Mouse (Mus musculus) frontal cortex, postnatal 14 days (tissue): ENCODE results near the gene Olfr522.

Experiments used
- DNase-seq, 2 experiments: peaks; one replicate each; pipeline ENCODE4 v3.0.0; 2022; ENCODE audit warnings: low spot score in 2 of 2

Gene Olfr522

DNA sequence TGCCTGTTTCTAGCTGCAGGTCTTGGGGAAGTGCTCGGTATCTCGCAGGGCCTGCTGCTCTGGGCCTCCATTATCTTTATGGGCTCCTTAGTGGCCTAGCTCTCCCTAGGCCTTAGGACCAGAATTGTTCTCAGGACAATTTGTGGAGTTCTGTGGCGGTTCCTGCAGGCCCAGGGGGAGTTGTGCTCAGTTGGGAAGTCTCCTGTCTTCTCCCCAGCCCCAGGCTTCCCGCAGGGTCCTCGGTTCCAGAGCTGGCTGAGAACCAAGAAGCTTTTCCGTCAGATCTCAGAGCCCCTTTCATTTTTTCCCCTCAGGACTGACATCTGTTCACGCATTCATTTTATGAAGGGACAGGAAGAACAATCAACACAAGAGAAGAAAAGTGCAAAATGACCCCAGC lies at the start of gene Olfr522:
TSS of gene Olfr522 (minus strand) at position 101 of the 400 bp plus-strand sequence.
- no peak for DNase-seq

DNA sequence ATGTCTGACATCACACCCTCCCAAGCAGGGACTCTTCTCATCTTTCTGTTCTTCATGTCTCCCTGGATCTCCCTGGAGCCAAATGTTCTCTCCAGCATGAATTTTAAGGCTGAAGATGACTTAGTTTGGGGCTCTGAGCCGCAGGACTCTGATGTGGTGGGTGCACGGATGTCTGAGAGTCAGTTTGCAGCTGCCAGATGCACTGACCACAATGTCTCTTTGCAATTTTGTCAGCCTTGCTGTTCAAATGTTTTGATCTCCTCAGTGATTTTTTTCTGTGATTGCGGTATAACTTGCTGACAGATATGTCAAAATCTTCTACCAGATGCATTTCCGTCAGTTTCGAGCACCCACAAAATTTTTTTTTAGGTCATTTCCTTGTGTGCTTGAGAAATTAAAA lies 49.3 kb upstream of the Olfr522 start:
- no peak for DNase-seq

DNA sequence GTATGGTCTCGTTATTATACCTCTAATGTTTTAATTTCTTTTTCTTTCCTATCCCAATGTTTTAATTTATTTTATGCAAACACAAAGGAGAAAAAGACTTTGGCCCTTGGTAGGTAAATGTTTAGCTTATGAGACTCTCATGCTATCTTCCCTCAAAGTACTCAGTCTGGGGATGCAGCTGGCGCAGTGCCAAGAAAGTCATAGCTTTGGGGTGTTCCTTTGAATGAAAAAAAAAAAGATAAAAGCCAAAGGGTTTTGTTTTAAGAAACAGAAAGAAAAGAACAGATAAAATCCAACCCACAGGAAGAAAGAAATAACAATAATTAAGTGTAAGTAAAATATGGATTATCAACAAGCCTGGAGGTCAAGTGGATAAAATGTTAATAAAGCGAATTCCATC lies 44.1 kb upstream of the Olfr522 start:
- no peak for DNase-seq

DNA sequence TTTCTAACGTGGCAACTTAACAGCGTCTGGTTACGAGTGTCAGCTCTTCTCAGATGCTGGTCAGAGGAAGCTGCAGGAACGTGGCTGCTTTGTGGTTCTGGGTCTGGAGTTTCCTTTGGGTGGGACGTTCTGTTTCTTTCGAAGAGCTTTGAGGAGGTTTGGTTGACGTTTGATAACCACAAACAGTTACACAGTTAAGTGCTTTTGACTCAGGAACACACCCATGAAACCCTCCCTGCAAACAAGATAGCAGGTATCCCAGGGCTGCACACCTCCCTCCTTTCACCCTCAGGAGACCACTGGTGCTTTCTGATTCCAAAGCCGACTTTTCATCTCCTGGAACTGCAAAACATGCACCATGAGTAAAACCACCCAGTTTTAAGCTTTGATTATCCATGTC lies 43.6 kb upstream of the Olfr522 start:
- no peak for DNase-seq

DNA sequence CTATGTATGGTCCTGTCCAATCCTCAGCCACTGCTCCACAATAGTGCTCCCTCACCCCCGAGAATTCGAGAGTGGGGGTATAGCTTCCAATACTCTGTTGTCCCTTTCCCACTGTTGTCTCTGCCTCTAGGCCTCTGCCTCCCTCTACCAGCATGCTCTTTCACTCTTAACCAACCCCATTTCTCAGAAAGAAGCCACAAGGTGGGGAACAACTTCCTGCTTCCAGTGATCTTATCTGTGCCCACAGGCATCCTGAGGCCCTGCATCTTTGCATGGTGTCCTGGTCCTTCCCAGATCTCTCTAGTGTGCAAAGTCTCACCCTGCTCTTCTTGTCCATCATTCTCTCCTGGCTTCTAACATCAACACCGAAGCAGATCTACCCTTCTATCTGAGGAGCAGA lies 42.3 kb upstream of the Olfr522 start:
- DNase-seq: no peak

DNA sequence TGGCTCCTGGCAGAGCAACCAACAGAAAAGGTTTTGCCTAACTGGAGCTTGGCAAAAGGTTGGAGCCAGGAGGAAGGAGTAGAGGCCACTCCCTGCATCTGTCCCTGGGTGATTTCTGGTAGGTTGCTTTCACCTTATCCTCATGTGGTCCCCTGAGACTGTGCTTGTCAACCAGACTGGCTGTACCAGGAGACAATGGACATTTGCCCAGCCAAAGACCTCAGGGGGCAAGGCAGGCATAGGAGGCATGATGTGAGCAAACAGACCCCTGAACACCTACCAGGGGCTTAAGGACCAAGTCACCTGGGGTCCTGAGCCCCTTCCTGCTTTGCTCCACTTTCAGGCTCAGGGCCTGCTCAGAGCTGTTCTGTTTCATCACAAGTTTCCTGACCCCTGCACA lies 41.3 kb upstream of the Olfr522 start, which contains the start of gene Olfr524:
TSS of gene Olfr524 (minus strand) at position 101 of the 400 bp plus-strand sequence.
- DNase-seq: no peak

DNA sequence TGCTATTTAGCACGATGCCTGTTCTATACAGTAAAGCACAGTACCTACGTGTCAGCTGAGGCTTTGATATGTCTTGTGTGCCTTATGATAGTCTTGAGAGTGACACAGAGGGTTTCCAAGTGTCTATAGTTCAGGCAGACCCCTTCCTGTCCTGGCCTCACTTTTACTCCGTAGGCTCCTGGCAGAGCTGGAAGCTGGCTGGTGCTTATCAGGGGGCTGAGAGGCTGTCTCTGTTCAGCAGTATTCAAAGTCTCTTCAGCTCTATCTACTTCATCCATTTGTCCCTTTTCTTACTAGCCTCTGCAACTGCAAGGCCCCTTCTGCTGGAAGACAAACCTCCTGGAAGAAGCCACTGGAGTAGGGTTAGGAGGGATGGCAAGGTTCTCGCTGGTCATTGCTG lies 36.5 kb upstream of the Olfr522 start:
- no peak for DNase-seq

DNA sequence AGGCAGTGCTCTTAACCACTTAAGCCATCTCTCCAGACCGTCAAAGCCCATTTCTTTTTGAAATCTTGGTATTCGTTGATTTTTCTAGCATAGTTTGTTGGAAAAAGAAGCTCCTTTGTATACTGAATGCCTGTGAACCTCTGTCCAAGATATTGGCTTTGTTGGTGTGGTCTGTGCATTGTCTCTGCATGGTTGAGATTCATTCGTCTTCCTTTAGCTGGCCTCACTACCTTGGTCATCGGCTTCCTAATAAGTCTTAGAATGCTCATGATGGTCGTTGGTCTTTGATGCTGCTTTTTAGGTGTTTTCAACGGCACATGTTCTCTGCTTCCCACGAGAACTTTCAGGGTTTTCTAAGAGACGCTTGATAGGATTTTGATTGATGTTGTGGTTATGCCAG lies 31.4 kb upstream of the Olfr522 start:
- DNase-seq: no peak

DNA sequence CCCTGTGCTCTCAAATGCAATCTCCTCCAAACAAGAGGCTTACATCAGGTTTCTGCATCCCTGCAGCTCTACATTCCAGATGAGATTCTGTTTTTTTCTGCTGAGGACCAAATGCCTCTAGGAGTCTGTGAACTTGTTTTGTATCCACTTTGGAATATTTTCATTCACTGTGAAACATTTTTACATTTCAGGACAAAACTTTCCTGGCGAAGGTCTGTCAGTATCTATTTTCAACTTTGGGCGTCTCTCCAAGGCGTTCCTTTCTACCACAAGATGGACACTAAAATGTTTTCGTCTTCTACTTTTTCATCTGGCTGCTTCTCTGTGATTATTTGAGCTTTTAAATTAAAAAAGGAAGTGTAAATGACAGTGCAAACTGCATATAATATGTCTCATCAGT lies 29.5 kb upstream of the Olfr522 start:
- no peak for DNase-seq

DNA sequence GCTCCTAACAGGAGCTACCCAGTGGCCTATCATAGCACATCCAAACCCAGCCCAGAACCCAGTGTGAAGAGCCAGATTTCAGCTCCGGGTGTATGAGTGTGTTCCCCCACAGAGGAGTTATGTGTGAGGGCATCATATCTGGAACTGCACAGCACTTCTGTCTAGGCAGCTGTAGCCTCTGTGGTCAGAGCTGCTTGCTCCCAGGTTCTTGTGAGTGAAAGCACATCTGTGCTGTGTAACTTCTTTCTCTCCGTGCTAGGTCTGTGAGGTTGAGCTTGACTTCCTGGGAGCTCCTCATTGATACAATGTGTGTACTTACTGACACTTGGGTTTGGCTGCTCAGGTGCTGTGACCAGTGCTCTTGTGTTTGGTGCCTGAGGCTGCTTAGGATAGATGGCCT lies 28.3 kb upstream of the Olfr522 start:
- no peak for DNase-seq

DNA sequence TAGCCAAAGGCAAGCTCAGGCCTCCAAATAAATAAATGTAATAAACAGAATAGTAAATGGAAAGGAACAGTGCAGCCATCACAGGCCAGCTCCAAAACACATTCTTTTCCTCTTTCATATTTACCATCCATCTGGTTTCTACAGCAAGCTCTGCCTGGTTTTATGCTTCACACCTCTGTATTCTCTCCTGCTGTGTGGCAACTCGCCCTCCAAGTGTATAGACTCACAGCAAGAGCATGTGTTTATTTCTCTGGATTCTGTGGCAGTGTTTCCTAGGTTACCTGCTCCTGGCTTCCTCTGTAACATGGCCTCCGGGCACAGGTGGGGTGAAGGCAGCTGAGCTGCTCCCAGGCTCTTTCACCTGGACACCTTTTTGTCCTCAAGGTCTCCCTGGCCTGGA lies 27.9 kb upstream of the Olfr522 start:
- DNase-seq: no peak

DNA sequence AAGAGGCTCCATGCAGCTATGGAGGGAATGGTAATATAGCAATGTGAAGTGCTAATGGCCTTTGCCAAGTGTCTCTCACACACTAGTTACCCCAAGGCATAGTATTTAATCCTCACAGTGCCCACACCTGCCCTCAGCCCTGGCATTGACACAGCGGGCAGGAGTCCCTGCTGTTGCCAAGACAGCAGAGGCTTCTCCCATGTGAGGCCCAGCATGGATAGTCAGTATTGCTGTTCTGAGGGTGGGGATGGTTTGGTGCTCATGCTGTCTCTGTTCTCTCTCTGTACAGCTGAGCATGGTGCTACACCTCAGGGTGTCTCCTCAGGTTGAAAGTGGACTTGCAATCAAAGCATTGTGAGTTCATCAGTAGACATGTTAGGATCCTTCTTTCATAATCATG lies 25.9 kb upstream of the Olfr522 start:
- no peak for DNase-seq

DNA sequence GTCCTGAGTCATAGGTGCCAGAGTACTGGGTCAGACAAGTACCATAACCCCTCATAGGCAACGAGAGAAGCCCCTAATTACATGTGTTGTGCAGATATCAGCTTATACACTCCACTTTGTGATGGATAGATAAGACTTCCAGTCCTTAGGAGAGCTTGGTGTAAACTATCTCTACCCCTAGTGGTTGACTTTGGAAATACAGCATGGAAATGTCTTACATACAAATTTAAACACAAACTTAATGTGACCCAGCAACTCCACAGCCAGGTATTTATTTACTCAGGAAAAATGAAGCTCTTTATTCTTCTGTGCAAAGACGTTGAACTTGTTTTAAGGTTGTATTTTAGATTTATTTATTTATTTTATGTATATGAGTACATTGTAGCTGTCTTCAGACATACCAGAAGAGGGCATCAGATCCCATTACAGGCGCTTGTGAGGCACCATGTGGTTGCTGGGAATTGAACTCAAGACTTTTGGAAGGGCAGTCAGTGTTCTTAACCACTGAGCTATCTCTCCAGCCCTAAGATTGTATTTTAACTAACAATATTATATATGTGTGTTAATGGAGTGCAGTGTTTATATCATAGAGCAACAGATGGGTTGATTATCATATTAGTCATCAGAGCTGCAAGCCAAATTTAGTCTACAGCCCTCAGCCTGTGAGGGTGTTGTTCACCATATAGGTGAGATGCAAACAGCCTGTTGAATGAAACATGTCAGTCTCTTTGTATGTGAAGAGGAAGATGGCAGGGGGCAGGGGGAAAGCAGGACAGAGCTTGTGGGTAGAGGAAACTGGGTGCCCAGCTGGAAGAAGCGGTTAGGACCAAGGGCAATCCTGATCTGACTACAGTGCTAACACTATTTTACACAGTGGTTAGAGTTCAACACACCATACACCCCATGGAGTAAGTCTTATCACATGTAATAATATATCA lies 24.1 kb upstream of the Olfr522 start:
- no peak for DNase-seq

DNA sequence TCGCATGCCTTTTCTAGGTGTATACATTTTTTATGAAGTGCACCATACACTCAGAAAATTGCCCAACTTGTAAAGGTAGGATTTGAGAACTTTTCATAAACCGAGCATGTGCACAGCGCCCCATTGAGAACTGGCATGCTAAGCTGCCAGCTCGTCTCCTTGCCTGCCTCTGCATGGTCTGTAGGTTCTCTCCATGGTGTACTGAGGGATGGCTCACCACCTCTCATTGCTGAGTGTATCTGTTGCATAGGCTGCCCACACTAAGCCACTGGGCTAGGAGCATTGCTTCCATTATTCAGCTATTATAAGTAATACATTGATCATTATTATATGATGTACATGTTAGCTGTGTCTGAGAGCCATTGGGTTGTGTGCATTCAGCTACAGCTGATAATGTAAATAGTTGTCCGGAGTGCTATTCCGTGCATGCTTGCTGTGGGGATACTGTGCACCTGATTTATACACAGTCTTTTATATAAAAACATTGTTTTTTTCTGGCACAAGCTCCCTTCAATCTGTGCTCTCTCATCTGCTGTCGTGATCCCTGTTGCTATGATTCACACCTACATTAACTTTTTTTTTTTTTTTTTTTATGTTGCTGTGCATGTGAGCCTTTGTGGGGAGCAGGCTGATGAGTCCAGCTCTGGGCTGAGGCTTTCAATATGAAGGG lies 23.3 kb upstream of the Olfr522 start:
- no peak for DNase-seq

DNA sequence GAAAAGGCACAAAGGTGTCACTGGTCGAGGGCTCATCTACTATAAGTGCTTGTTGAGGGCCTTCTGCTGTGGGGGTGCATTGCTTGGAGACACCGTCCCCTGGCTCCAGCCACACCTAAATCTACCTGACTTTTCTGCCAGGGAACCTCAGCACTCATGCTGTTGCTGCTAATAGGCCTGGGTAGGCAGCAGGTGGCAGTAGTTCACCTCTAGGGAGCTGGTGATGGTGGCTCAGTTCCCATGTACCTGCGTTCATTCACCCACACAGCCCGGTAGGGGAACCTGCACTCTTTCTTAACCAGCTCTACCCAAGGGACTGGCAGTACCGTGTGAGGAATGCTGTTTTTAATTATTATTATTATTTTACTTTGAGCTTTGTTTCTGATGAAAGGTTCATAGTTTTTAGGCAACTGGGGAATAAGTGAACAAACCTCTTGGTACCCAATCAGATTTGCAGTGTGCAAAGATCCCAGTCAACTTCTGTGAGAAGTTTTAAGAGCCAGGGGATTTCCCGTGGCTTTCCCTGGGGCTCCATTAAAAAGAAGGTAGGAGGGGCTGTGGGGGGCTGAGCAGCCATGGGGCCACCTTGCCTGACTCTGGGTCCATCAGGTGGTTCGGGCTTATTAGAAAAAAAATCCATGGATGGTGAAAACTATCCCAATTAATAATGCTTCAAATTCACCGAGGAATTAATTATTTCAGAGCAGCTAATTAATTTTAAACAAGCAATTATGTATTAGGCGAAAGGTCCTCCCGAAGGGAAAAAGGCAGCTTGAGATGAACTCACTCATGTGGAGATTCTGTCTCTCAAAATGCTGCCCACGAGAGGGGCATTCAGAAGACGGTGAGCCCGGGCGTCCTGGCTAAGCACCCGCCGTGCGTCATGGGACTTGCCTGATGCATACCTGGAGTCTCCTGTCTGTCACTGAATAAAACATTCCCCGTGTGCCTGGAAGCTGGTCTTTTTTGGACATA lies 22.4 kb upstream of the Olfr522 start:
- peak in 1 of 2 experiments; percentile 28 for DNase-seq

DNA sequence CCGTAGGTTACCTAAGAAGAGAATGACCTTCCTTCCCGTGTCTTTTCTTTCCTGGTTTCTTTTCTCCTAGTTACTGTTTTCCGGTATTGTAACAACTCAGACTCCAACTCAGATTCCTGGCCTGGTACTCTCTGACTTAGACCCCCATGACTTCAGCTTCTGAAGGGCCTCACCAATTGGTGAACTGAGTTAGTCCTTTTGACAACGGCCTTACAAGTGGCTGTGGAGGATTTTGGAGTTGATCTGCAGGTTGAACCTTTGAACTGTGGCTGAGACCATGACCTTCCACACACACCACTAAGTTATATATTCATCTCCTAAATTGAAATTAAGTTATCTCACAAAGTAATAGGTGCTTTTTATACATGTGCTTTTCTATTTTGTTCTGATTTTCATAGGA lies 19.6 kb upstream of the Olfr522 start:
- no peak for DNase-seq

DNA sequence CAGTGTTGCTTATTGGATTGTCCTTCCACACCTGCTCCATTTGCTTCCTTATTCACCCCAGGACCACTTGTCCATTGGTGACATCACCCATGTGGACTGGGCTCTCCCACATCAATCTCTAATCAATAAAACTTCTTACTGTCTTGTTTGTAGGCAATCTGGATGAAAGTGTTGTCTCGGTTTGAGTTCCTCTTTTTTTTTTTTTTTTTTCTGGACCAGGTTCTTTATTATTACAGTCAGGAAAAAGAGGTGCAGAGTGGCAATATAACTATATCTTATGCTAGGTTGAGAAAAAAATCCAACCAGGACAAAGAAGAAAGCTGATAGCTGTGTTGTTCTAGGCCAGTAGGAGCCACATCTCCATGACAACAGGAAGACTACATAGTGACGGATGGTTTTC lies 16.1 kb upstream of the Olfr522 start:
- DNase-seq: no peak

DNA sequence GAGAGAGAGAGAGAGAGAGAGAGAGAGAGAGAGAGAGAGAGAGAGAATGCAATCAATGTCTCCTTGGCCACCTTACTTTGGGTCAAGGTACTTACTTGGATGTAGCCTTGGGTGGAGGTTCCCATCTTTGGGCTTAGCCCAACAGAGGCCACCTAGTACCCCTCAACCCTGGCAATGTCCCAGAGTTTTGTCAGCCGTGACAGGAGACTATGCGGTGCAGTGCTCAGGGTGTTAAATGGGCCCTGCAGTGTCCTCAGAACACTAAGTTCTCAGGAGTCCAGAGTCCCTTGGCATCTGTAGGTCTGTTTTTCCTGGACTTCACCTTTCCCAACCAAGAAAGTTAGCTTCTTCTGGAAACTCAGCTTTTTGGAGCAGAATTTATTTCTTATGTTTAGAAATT lies 14.6 kb upstream of the Olfr522 start:
- no peak for DNase-seq

DNA sequence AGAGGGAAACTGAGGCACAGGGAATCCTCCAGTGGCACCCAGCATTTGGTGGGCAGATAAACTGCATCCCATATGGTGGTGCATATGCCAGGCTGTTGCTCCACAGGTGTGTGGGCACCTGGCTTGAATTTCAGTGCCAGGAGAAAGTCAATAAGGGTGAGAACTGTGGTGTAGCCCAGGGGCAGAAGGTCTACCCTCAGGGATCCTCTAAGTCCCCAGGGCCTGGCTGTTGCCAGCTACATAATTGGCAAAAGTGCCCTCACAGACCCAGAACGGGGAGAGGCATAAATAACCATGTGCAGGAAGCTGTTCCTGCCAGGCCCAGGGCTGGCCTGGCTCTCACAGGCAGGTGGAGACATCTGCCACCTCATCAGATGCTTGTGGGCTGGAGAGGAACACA lies 8.4 kb upstream of the Olfr522 start, which contains the start of gene Olfr523:
TSS of gene Olfr523 (plus strand) at position 282 of the 400 bp plus-strand sequence.
- DNase-seq: no peak

DNA sequence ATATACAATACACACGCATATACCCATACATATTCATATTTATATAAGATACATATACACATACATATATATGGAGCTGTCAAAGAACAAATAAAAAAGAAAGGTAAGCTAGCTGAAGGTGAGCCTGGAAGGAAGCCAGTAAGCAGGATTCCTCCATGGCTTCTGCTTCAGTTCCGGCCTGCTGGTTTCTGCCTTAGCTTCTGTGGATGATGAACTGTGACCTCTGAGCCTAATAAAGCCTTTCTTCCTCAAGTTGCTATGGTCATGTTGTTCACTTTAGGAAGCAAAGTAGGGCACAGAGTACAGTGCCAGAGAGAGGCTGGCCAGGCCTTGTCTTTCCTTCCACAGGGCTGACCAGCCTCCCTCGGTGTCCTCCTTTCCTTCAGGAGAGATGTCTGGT lies 6.3 kb upstream of the Olfr522 start:
- DNase-seq: no peak

DNA sequence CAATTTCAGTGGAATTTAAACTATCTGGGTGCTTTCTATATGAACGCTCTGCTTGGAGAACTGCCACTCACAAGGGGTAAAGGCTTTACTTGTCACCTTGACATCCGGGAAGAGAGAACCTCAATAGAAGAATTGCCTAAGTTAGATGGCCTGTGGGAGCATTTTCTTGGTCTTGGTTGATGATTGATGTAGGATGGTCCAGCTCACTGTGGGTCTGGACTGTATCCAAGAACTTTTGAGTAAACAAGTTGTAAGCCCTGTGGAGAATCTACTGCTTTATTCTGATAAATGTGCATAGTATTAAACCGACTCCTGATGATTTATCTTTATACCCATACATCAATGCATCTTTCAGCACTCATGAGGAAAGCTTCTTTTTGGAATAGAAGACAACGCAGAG lies 4.8 kb upstream of the Olfr522 start:
- DNase-seq: no peak

DNA sequence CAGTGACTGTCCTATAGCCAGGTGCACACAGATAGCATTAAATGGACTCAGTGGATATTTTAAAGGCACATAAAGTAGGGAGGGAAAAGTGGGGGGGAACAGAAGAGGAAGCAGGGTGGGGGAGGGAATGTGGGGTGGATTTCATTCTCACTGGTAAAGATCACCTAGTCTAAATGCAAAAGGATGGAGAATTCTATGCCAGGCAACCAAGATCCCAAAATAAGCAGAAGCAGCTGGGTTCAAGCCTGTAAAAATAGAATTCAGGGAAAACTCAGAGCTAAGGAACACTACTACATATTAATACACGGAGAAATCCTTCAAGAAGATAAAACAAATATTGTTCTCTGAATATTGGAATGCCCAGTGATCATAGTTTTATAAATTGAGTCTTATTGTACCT lies 3.4 kb upstream of the Olfr522 start:
- no peak for DNase-seq
